Mouse (Mus musculus) liver, embryonic 11.5 days (tissue): ENCODE data around the gene G430095P16Rik. TPM values are rescaled to one million over a fixed set of nuclear protein-coding genes. Genes with fewer than 3 reads are reported as not detected.

ENCODE experiments used
- ATAC-seq: fragments of 200-750 bp; cut with Nextera tagmentation; replicated peaks from 2 replicates; pipeline ENCODE4 v1.8.0; 2017; ENCODE audit warnings: moderate number of reproducible peaks, mild to moderate bottlenecking, moderate TSS enrichment, moderate library complexity; ENCODE audit not compliant: low FRiP score
- DNase-seq: peaks from one replicate; pipeline ENCODE4 v3.0.0-alpha.2; 2017; ENCODE audit warnings: low spot score
- H3K27ac ChIP-seq: fragments of 300-500 bp; sonication (generic); 2 replicates; pipeline ENCODE4 v1.5.1; 2014; ENCODE audit warnings: mild to moderate bottlenecking, low read depth, low read length, control low read depth
- H3K27me3 ChIP-seq: fragments of 300-500 bp; sonication (generic); replicated peaks from 2 replicates; pipeline ENCODE4 v1.6.1; 2014; ENCODE audit warnings: low read length, mixed read lengths; ENCODE audit not compliant: control insufficient read depth, insufficient read depth
- H3K36me3 ChIP-seq: fragments of 300-500 bp; sonication (generic); 2 replicates; pipeline ENCODE4 v1.6.1; 2014; ENCODE audit warnings: mild to moderate bottlenecking, low read length, moderate library complexity, mixed read lengths; ENCODE audit not compliant: control insufficient read depth, insufficient read depth
- H3K4me1 ChIP-seq: fragments of 300-500 bp; sonication (generic); replicated peaks from 2 replicates; pipeline ENCODE4 v1.6.1; 2014; ENCODE audit warnings: low read length, mixed read lengths; ENCODE audit not compliant: control insufficient read depth, insufficient read depth
- H3K4me2 ChIP-seq: fragments of 300-500 bp; sonication (generic); 2 replicates; pipeline ENCODE4 v1.6.1; 2014; ENCODE audit warnings: mild to moderate bottlenecking, control low read depth, moderate library complexity
- H3K4me3 ChIP-seq: fragments of 300-500 bp; sonication (generic); 2 replicates; pipeline ENCODE4 v1.5.1; 2014; ENCODE audit warnings: low read depth, low read length, control low read depth
- H3K9ac ChIP-seq: fragments of 300-500 bp; sonication (generic); 2 replicates; pipeline ENCODE4 v1.6.1; 2014; ENCODE audit warnings: low read depth, low read length, control low read depth
- H3K9me3 ChIP-seq: fragments of 300-500 bp; sonication (generic); 2 replicates; pipeline ENCODE4 v1.6.1; 2016; ENCODE audit warnings: low read length, inconsistent platforms, mixed read lengths; ENCODE audit not compliant: control insufficient read depth
- WGBS: fragments of 180-500 bp; shearing (Covaris S2); extraction: QIAGEN DNeasy Blood & Tissue Kit; methylation state at CpG from one replicate; pipeline ENCODE4 v1.1.7; 2014; 5-methylcytosine and 5-hydroxymethylcytosine counted together
- polyA plus RNA-seq: library from polyadenylated mRNA; unstranded; fragments of >200 nt; fragmentation: Nextera tagmentation; extraction: Ambion mirVana; gene quantifications from 2 replicates; pipeline ENCODE4 v1.2.1, GENCODE M21; 2014

G430095P16Rik gene
- polyA plus RNA-seq, 1 experiment from 2014 or later, result 12.3 TPM

DNA sequence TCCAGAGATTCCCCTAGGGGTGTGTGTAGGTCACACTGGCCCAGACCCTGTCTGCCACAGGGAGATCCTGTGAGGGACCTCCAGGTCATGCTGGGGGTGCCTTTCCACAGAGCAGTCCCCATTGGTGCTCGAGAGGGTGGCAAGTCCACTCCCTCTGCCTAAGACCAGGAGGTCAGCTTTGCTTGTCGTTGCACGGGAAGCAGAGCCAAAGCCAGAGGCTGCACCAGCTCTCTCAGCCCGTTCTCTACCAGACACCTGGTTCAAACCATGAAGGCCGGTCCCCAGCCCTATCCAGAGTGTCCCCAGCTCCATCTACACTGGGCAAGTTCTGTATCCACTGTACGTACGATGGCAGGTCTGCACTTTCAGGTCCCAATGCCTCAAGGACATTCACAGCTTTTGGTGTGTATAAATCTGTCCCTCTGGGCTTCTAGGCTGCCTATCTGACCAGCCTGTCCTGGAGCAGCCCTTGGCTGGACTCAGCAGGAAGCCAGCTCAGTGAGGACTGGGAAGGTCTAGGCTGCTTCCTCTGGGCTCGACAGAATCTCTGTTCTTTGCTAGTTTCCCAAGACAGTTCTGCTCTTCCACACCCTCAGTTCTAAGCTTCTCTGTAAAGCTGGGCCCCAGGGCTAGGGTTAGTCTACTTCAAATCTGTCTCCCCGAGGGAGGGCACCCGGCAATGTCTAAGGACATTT is 2.6 kb downstream of the G430095P16Rik start:
- no peak for DNase-seq
- no peak for ATAC-seq
- H3K4me2 ChIP-seq, result peak overlapping the region; percentile 75

GRCm38 (mm10) chr8:84725941-84726259 is 3.1 kb downstream of the G430095P16Rik start:
- Histone ChIP-seq H3K4me1 (peaks cover 90% of the 10 kb centered on the region), H3K27me3 (peaks cover 2% of the 10 kb centered on the region; the same call in 1 of the 2 replicates), H3K27ac (peak overlapping the region; percentile 46), H3K4me3 (no peak overlapping the region), H3K36me3 (no peaks in the 10 kb centered on the region; the same call in 1 of the 2 replicates), H3K4me2 (peak overlapping the region; percentile 75; the same call in 1 of the 2 replicates), H3K9me3 (no peaks in the 10 kb centered on the region), H3K9ac (peak overlapping the region; percentile 0; the same call in 1 of the 2 replicates)
- ATAC-seq, result no peak
- no peak for DNase-seq
- 27% methylated on average over 3 of the region's 3 CpGs for WGBS

More for the DNA sequence above, 2.6 kb downstream of the G430095P16Rik start:
- H3K27ac ChIP-seq, result peak overlapping the region; percentile 46
- 58% methylated on average over 10 of the region's 10 CpGs for WGBS
- H3K9ac ChIP-seq, result peak overlapping the region; percentile 0; the same call in 1 of the 2 replicates
- no peaks in the 10 kb centered on the region for H3K9me3 ChIP-seq
- H3K36me3 ChIP-seq, result no peaks in the 10 kb centered on the region; the same call in 1 of the 2 replicates
- H3K27me3 ChIP-seq, result peaks cover 5% of the 10 kb centered on the region
- no peak overlapping the region for H3K4me3 ChIP-seq
- H3K4me1 ChIP-seq, result peaks cover 85% of the 10 kb centered on the region

- Histone ChIP-seq H3K4me3 (no peak overlapping the region), H3K4me1 (peaks cover 94% of the 10 kb centered on the region), H3K27me3 (peaks cover 8% of the 10 kb centered on the region), H3K36me3 (no peaks in the 10 kb centered on the region; the same call in 1 of the 2 replicates), H3K27ac (peak overlapping the region; percentile 99), H3K4me2 (peak overlapping the region; percentile 24; the same call in 1 of the 2 replicates), H3K9me3 (no peaks in the 10 kb centered on the region), H3K9ac (peak overlapping the region; percentile 47; the same call in 1 of the 2 replicates)
- ATAC-seq (no peak), DNase-seq (no peak)
- WGBS, result 81% methylated on average over 3 of the region's 3 CpGs
Measured at GRCm38 (mm10) chr8:84728474-84728873, 5.7 kb downstream of the G430095P16Rik start.

DNA sequence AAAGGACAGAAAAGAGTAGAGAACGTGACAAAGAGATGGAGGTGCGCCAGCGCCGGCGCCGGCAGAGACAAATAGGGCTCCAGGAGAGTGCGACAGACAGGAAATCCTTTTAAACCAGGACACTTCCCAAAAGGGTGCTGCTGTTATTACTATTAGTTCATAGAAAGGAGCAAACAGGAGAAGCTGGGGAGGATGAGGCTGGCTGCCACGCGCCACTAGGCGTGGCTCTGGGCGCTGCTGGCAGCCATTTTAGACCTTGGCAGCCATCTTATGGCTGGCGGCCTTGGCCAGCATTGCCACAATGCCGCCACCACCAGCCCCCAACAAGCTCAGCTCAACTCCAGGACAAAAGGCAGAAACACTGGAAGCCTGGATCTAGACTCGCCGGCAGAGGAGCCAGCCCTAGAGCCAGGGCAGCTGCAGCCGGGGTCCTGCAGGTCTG is 7.1 kb downstream of the G430095P16Rik start:
- peaks cover 17% of the 10 kb centered on the region for H3K27me3 ChIP-seq
- H3K4me2 ChIP-seq, result peak overlapping the region; percentile 55

GRCm38 (mm10) chr8:84730541-84731370 is 7.9 kb downstream of the G430095P16Rik start:
- Histone ChIP-seq H3K9ac (peak overlapping the region; percentile 59), H3K27me3 (peaks cover 21% of the 10 kb centered on the region), H3K4me3 (peak overlapping the region; percentile 1; the same call in 1 of the 2 replicates), H3K9me3 (no peaks in the 10 kb centered on the region), H3K4me2 (peak overlapping the region; percentile 55), H3K4me1 (peaks cover 73% of the 10 kb centered on the region), H3K27ac (peak overlapping the region; percentile 99), H3K36me3 (no peaks in the 10 kb centered on the region; the same call in 1 of the 2 replicates)
- 22% methylated on average over 9 of the region's 9 CpGs for WGBS
- DNase-seq, result peak; percentile 82
- peak; percentile 92 for ATAC-seq

More for the DNA sequence above, 7.1 kb downstream of the G430095P16Rik start:
- Histone ChIP-seq H3K4me1 (peaks cover 81% of the 10 kb centered on the region), H3K36me3 (no peaks in the 10 kb centered on the region; the same call in 1 of the 2 replicates), H3K9me3 (no peaks in the 10 kb centered on the region), H3K9ac (peak overlapping the region; percentile 59), H3K27ac (peak overlapping the region; percentile 99), H3K4me3 (peak overlapping the region; percentile 1; the same call in 1 of the 2 replicates)
- 81% methylated on average over 16 of the region's 16 CpGs for WGBS
- ATAC-seq, result no peak
- DNase-seq, result no peak

DNA sequence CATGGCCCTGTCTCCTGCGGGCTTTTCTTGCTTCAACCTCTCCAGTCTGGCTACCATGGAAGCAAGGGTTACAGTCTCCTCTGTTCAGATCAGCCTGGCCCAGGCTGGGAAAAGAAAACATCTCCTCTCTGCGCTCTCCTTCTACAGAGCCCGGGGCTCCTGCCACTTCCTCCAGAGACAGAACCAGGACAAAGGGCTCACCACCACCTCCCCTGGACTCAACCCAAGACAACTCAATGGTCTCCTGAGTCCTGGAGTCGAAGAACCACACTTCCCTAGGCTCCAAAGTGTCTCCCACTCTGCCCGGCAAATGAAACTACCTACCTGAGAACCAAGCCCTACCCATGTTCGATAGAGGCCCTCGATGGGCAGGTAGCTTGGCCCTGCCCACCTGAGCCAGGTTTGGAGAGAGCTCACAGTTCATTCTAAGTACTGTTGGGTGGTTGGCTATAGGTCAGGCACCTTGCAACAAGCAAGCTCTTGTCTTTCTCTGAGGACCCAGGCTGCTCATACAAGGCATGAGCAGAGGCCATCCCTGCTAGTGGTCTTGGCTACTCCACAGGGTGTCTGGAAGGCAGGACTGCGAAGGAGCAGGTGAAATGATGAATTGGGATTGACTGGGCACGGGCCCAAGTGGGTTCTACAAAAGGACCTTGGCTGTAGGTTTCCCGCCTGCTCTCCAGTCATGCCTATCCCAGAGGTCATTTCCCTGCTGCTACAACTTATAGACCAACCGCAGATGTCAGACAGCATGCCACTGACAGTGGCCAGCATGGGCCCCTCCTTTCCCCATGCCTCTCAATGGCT is 8.8 kb downstream of the G430095P16Rik start:
- Histone ChIP-seq H3K9me3 (no peaks in the 10 kb centered on the region), H3K9ac (peak overlapping the region; percentile 59), H3K4me2 (peak overlapping the region; percentile 55), H3K4me1 (peaks cover 65% of the 10 kb centered on the region), H3K27me3 (peaks cover 30% of the 10 kb centered on the region), H3K36me3 (no peaks in the 10 kb centered on the region; the same call in 1 of the 2 replicates), H3K4me3 (peak overlapping the region; percentile 1; the same call in 1 of the 2 replicates), H3K27ac (peak overlapping the region; percentile 99)
- ATAC-seq (no peak; the same call in 1 of the 2 replicates), DNase-seq (no peak)
- WGBS, result 66% methylated on average over 11 of the region's 11 CpGs

DNA sequence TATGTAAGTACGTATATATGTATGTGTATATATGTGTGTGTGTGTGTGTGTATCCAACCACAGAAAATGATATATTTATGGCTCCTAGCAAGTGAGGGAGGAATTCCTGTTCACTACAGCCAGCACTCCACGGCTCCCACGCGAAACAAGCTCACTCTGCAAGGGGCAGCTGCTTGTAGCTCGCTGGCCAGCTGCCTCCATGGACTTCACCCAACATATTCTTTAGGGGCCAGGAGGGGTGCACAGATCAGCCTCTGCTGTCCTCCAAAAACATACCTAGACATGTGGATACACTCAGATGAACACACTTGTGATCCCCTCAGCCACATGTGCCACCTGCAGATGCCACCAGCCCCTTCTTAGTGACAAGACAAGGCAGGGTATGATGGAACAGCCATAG is 9.7 kb downstream of the G430095P16Rik start:
- Histone ChIP-seq H3K9ac (peak overlapping the region; percentile 59; the same call in 1 of the 2 replicates), H3K27ac (0 out of 2 replicates have a peak overlapping the region, but pooled peaks have one; percentile 99), H3K4me2 (no peak overlapping the region), H3K9me3 (no peaks in the 10 kb centered on the region), H3K4me1 (peaks cover 58% of the 10 kb centered on the region), H3K27me3 (peaks cover 32% of the 10 kb centered on the region), H3K36me3 (no peaks in the 10 kb centered on the region; the same call in 1 of the 2 replicates), H3K4me3 (no peak overlapping the region)
- DNase-seq (no peak), ATAC-seq (no peak)
- 80% methylated on average over 5 of the region's 5 CpGs for WGBS

GRCm38 (mm10) chr8:84732996-84733395 is 10.2 kb downstream of the G430095P16Rik start:
- H3K4me3 ChIP-seq, result no peak overlapping the region
- DNase-seq (no peak), ATAC-seq (no peak)
- WGBS, result 47% methylated on average over 6 of the region's 6 CpGs
- peaks cover 60% of the 10 kb centered on the region for H3K4me1 ChIP-seq
- 0 out of 2 replicates have a peak overlapping the region, but pooled peaks have one; percentile 8 for H3K27ac ChIP-seq
- peaks cover 36% of the 10 kb centered on the region for H3K27me3 ChIP-seq
- H3K36me3 ChIP-seq, result no peaks in the 10 kb centered on the region
- no peaks in the 10 kb centered on the region for H3K9me3 ChIP-seq
- 0 out of 2 replicates have a peak overlapping the region, but pooled peaks have one; percentile 12 for H3K9ac ChIP-seq
- H3K4me2 ChIP-seq, result no peak overlapping the region
